Mouse (Mus musculus) CD4-positive helper T cell, adult 2 months (primary cell): ENCODE results near the gene Gm10799.
"Not testable (repeated sequence)": the region's sequence is repeated elsewhere in the genome, so short reads cannot be mapped to it uniquely, and the experiment has no call there.

Experiments used
- DNase-seq: peaks from one replicate; pipeline ENCODE4 v3.0.0-alpha.2; 2012; ENCODE audit warnings: low read depth, missing footprints, low spot score

Gm10799 gene

DNA sequence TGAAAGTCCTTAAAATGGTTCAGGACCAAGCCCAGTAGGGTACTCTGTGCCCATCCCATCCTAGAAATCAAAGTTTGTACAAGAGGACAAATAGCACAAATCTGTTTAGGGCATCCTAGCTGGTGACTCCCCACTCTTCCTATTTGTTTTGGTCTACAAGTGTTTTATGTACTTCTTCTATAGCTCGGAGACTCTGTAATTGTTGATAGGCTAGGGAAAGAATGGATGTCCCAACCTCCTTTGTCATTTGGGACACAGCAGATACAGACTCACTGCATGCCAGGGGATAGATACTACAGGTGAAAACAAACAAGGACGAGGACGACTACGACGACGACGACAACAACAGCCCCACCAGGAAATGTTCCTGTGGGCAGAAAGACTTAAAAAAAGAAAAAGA, at the start of gene Gm10799:
Gene Gm10799 (minus strand): TSS at position 101 of the 400 bp plus-strand sequence.
- DNase-seq = not testable (repeated sequence)

DNA sequence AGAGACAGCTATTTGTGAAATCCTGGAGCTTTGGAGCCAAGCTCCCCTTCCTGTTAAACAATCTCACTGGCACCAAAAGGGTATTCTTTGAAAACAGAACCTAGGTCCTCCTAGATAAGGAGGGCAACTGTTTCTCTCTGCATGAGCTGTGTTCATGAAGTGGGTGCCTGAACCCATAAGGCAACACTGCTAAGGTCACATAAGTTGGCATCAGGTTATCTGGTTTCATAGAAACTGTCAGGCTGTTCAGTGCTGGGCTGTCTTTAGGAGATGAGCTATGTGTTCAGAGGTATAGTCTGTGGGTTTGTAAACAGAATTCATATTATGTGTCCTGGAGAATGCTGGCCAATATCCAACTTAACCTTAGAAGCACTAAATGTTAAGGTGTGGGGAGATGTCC, 48.8 kb upstream of the Gm10799 start:
- not testable (repeated sequence) for DNase-seq

DNA sequence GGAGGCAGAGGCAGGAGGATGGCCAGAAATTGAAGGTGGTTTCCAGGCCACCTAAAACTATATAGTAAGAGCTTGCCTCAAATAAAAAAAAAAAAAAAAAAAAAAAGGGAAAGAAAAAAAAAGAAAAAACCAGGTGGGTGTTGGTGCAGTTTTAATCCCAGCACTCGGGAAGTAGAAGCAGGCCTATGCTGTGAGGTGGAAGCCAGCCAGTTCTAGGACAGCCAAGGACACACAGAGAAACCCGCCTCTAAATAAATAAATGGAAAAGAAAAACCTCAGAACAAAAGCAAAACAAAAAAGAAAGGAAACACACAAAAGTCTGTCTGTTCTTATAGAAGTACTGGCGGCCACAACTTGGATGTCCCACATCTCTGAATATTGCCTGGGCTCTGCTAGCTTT, 46.5 kb upstream of the Gm10799 start:
- DNase-seq = no peak

DNA sequence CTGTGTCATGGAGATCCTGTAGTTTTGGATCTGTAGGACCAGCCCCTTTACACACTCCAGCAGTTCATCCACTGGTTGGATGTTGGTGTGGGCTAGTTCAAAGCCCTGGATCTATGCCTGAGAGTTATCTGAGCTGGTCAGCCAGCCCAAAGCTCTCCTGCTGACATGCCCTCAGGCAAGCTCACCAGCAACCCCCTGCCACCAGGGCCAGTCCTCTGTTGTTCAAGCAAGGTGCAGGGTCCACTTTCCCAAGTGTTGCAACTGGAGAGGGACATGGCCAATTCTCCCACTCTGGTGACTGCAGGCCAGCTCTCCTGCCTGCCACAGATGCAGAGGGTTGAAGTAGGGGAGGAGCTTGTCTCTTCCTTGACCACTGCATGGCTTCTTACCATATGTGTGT, 45.2 kb upstream of the Gm10799 start:
- not testable (repeated sequence) for DNase-seq

DNA sequence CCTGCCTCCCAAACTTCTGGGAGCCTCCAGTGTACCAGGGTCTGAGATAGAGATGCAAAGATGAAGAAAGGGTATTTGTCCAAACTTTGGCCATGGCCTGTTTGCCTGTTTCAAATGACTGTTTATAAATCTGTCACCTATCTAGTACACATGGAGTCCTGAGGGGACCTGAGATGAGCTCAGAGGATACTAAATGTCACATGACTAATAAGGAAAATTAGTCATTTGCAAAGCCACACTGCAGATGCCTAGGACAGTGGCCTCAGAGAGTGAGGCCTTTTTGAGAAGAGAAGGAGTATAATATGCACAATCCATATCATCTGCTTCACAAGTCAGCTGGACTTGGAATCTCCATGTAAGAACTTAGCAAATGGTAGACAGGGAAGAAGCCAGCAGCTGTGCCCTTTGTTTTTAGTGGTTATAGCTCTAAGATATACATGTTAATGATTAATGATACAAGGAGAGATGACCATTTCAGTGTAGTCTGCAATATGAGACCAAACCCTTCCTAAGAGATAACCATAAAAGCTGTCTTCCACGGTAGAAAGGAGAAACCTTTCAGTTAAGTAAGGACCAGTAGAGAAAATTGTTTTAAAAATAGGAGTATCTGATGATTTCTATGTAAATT, 42.9 kb upstream of the Gm10799 start:
- not testable (repeated sequence) for DNase-seq

DNA sequence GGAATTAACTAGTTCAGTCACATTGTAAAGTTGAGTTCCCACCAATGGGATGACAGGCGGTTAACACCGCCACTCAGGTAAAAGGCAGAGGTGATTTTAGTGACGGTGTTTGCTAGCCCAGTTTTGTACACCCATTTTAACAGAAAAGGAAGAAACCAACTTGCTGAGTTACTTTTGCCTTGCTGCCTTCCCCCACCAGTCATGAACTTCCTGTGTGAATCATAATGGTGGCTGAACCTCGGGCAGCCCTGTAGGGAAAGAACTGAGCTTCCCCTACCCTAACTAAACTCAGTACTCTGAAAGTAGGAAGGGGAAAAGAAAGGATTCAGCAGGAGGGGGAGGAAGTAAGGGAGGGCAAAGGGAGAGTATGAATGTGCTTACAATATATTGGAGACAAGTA, 41.7 kb upstream of the Gm10799 start:
- DNase-seq = no peak

DNA sequence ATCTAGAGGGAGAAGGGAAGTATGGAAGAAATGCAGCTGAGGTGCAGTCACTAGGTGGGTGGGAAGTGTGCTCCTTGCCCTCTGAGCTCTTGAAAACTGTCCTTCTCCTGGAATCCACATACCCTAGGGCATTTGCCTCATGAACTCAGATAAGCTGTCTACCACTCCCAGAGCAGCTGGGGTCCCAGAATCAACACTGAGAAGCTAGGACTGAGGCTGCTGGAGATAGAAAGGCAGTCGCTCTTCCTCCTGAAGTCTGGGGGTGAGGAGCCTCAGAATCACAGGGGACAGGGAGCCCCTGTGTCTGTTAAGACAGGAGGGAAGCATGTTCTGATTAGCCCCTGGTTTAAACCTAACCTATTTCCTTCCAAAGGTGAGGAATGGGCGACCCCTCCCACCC, 41.2 kb upstream of the Gm10799 start:
- DNase-seq = no peak

DNA sequence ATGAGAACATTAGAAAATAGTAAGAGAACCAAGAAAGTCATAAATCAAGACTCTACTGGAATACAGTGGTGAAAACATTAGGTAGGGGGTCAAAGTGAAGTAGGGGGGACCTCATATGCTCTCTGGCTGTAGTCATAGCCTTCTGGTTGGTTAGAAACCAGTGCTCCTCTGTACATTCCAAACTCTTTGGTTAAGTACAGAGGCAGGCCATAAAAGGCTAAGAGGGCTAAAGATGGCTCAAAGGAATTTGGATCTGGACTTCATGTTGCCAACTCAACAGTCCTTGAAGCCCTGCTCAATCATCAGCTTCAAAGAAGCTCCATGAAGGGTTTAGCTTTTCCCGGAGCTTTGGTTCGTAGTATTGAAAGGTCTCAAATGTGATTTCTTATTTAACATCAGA, 40.7 kb upstream of the Gm10799 start:
- DNase-seq = not testable (repeated sequence)

DNA sequence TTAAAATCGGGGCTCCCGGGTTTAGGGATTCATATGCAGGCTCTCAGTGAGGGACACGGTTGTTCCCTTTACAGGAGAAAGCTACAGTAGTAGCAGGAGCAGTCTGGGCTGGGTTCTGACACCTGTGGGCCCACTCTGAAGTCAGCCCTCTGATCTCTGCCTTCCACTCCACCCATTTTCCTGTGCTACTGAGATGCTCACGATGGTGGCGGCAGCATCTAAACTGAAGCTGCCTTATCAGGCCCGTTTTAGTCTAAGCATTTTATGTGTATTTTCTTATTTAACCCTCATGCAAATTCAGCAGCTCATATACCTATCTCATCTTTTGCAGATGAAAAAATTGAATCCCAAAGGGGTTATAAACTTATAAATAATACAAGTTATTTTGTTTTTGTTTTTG, 36.5 kb upstream of the Gm10799 start:
- no peak for DNase-seq

DNA sequence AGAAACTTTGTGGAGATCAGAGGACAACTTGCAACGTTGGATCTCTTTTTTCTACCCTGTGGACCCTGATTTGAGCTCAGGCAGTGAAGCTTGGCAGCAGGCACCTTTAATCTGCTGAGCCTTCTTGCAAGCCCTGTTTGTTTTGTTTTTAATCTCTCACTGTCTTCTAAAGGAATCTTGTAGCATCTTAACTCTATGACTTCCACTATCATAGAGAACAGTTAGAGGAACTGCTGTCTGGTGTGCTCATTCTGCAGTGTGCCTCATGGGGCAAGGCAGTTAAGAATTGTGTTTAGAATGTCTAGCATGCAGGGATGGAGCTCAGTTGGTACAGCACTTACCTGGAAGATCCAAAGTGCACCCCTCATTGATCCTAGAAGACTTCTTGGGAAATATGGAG, 31.6 kb upstream of the Gm10799 start:
- no peak for DNase-seq

DNA sequence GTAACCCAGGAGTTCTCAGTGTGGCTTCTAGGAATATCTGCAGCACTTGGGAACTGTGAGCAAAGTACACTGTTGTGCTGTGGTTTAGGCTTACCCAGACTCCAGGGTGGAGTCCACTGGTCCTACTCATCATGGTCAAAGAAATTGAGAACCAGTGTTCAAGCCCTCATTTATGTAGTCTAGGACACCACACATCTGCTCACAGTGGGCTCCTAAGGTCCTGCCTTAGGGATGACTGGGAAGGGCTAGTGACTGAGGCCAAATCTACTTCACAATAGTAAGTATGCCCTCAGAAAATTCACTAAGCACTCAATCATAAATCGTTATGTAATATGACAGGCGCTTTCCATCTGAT, 30.9 kb upstream of the Gm10799 start:
- no peak for DNase-seq

DNA sequence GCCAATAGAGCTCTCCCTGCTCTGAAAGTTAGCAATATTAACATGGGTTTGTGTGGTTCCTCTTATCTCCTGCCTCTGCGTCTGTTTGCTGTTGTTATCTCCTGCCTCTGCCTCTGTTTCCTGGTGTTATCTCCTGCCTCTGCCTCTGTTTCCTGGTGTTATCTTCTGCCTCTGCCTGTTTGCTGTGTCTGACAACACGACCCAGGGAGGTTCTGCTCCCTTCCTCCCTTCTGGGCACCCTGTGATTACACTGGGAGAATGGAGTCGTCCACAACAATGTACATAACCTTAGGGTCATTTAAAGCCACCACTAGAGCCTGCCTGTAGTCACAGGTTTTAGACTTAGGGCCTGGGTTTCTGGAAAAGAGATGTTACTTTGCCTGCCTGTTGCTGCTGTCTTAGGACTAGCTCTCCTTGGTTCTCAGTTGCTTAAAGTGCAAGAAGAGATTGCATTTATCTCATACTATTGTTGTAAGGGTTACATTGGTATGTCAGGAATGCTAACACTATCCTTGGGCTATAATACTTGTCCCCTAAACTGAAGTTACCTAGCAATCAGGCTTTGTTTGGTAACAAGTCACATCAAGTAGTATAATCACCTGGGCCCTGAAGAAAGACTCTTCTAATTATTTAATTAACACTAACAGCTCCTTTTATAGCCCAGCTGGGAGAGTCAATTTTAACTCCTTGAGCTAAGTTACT, 30.3 kb upstream of the Gm10799 start:
- no peak for DNase-seq

DNA sequence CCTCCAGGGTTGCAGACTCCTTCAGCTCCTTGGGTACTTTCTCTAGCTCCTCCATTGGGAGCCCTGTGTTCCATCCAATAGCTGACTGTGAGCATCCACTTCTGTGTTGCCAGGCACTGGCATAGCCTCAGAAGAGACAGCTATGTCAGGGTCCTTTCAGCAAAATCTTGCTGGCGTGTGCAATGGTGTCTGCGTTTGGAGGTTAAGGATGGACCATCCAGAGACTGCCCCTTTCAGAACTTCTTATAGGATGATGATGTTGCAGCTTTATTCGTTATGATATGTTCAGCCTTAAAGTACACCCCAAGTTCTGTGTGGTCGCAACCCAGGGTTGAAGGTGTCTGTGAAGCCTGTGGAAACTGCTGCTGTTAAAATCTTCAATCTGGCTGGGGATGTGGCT, 29.0 kb upstream of the Gm10799 start:
- DNase-seq = not testable (repeated sequence)

DNA sequence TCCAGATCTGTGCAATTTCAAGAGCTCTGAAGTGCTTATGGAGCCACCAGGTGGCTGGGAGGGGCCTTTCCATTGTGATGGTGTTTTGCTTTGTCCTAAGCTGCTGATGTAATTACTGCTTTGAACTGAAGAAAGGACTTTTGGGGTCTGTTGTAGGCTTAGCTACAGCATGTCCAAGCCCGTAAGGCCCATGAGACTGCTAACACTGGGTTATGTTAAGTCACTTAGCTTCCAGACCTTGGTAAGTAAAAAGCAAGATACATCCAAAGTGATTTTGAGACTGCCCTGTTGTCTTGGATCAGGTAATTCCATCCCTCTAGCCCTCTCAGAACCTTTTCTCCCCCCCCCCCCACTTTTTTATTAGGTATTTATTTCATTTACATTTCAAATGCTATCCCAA, 28.4 kb upstream of the Gm10799 start:
- DNase-seq = not testable (repeated sequence)

DNA sequence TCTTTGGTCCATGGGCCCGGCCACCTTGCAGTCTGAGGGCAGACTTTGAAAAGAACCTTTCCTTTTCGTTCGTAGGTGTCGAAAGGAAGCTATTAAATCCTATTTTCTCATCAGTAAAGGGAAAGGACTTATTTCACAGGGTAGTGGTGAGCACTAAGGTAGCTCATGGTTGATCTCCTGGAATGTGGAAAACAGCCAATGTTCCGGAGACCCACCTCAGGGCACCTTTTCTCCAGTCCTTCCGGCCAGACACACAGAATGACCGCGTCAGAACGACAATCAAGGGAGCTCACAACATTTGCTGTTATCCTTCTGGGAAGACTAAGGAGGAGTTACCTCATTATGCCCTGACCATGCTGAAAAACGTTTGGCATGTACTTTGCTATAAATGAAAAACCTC, 27.9 kb upstream of the Gm10799 start:
- no peak for DNase-seq

DNA sequence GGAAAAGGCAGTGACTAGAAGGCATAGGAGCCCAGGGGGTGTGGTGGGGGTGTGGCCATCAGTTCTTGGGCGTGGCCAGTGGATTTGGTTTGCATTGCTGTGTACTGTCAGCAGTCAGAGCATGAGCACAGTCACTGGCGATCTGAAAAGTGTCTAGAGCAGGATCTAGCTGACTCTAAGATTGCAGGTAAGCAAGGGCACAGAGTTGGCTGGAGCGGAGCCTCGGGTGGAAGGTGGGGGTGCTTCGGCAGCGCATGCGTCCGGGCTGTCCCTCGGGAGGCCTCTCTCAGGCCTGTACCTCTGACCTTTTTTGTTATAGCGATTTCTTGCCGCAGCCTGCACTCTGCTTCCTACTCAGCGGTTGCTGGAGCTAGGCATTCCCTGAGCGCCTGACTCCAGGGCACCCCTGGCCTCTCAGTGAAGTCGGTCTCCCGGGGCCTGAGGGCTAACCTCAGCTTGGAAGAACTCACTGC, 27.4 kb upstream of the Gm10799 start, which contains the start of gene Cd59a:
Gene Cd59a (plus strand): TSS at position 61 of the 473 bp plus-strand sequence.
- peak; percentile 22 for DNase-seq

DNA sequence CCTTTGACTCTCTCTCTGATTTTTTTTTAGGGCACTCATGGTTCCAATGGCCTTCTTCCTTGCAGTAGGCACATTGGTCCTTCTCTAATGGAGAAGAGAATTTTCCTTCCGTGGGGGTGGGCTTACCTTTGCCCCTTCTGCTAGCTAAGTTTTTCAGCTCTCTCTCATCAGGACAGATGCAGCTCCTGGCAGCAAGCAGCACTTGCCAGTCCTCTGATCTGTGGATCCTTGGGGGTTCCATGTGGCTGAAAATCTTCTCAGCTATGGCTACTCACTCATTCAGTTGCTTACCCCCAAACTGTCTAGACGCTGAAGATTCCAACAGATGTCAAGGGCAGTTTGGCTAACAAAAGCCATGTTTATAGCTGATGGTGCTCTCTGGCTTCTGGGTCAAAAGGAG, 25.0 kb upstream of the Gm10799 start:
- no peak for DNase-seq

DNA sequence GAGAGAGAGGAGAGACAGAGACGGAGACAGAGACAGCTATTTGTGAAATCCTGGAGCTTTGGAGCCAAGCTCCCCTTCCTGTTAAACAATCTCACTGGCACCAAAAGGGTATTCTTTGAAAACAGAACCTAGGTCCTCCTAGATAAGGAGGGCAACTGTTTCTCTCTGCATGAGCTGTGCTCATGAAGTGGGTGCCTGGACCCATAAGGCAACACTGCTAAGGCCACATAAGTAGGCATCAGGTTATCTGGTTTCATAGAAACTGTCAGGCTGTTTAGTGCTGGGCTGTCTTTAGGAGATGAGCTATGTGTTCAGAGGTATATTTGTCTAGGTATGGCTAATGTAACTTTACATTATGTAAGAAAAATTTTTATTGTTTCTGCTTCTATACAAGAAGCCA, 19.2 kb upstream of the Gm10799 start:
- DNase-seq = not testable (repeated sequence)

DNA sequence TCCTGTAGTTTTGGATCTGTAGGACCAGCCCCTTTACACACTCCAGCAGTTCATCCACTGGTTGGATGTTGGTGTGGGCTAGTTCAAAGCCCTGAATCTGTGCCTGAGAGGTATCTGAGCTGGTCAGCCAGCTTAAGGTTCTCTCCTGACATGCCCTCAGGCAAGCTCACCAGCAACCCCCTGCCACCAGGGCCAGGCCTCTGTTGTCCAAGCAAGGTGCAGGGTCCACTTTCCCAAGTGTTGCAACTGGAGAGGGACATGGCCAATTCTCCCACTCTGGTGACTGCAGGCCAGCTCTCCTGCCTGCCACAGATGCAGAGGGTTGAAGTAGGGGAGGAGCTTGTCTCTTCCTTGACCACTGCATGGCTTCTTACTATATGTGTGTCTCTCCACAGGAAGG, 15.7 kb upstream of the Gm10799 start:
- DNase-seq = not testable (repeated sequence)

DNA sequence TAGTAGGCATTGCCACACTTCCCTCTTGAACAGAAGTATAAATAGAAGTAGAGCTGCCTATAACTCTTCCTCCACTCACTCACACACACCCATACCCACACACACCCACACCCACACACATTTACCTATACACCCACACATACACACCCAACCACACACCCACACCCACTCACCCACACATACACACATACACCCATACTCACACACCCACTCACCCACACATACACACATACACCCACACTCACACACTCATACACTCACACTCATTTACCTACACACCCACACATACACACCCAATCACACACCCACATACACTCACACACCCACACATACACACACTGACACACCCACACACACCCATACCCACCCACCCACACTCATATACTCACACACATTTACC, 14.1 kb upstream of the Gm10799 start:
- DNase-seq = no peak

DNA sequence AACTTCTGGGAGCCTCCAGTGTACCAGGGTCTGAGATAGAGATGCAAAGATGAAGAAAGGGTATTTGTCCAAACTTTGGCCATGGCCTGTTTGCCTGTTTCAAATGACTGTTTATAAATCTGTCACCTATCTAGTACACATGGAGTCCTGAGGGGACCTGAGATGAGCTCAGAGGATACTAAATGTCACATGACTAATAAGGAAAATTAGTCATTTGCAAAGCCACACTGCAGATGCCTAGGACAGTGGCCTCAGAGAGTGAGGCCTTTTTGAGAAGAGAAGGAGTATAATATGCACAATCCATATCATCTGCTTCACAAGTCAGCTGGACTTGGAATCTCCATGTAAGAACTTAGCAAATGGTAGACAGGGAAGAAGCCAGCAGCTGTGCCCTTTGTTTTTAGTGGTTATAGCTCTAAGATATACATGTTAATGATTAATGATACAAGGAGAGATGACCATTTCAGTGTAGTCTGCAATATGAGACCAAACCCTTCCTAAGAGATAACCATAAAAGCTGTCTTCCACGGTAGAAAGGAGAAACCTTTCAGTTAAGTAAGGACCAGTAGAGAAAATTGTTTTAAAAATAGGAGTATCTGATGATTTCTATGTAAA, 13.2 kb upstream of the Gm10799 start:
- not testable (repeated sequence) for DNase-seq

DNA sequence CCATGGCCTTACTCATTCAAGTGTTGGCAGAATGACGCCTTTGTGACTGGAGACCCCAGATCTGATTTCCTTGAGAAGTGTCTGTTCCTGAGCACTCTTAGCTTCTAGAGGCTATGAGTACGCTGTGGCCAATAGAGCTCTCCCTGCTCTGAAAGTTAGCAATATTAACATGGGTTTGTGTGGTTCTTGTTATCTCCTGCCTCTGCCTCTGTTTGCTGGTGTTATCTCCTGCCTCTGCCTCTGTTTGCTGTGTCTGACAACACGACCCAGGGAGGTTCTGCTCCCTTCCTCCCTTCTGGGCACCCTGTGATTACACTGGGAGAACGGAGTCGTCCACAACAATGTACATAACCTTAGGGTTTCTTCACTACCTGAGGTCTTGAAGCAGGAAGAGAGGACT, 9.9 kb upstream of the Gm10799 start:
- DNase-seq = not testable (repeated sequence)

DNA sequence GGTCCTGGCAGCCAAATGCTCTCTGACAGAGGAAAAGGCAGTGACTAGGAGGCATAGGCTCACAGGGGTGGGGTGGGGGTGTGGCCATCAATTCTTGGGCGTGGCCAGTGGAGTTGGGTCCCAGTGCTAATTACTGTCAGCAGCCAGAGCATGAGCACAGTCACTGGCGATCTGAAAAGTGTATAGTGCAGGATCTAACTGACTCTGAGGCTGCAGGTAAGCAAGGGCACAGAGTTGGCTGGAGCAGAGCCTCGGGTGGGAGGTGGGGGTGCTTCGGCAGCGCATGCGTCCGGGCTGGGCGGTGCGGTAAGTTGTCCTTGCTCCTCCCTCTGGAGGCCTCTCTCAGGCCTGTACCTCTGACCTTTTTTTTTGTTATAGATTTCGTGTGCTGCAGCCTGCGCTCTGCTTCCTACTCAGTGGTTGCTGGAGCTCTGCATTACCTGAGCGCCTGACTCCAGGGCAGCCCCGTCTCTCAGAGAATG, 1.4 kb upstream of the Gm10799 start, which contains the start of gene Cd59b:
Gene Cd59b (plus strand): TSS at position 146 of the 482 bp plus-strand sequence.
- peak; percentile 56 for DNase-seq
